Mouse (Mus musculus) c-Kit-positive CD71-negative TER-119-negative erythroid progenitor cells, embryonic 14.5 days (primary cell): ENCODE results near the gene Zfp110.

Experiments used
- DNase-seq: peaks from one replicate; pipeline ENCODE4 v3.0.0-alpha.2; 2013; ENCODE audit warnings: low read depth

The Zfp110 gene

DNA sequence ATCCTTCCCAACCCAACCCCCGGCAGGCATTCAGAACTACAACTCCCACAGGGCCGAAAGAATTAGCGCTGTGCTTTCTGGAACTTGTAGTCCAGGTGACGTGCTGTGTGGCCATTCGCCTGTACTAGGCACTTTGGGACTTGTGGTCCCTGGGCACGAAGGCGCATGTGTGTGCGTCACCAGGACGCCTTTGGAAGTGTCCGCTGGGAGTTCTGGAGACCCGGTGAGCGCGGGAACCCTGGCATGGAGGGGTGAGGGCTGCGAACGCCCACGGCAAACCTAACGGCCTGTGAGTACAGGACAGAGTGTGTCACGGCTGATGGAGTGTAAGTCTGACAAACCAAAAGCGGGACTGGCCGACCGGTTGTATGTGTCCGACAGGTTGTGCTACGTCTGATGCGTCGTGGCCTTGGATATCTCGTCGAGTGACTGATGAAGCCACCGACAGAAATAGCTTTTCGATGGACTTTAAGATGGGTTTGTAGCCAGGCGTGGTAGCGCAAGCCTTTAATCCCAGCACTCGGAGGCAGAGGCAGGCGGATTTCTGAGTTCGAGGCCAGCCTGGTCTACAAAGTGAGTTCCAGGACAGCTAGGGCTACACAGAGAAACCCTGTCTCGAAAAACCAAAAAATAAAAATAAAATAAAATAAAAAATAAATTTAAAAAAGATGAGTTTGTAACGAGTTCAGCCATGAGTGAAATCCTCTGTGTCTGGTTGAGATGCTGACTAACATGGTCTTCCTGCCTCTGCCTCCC is 63.3 kb downstream of the Zfp110 start, which contains the start of gene Zscan22:
Zscan22 (plus strand) TSS at position 161 of the 756 bp plus-strand sequence.
- peak; percentile 79 for DNase-seq
